Mouse (Mus musculus): ENCODE measurements around the gene Tatdn2. TPM values are rescaled to one million over a fixed set of nuclear protein-coding genes. Genes with fewer than 3 reads are reported as not detected.

Gene Tatdn2
- polyA plus RNA-seq, 1 experiment from 2014 or later = 0.95 TPM

DNA sequence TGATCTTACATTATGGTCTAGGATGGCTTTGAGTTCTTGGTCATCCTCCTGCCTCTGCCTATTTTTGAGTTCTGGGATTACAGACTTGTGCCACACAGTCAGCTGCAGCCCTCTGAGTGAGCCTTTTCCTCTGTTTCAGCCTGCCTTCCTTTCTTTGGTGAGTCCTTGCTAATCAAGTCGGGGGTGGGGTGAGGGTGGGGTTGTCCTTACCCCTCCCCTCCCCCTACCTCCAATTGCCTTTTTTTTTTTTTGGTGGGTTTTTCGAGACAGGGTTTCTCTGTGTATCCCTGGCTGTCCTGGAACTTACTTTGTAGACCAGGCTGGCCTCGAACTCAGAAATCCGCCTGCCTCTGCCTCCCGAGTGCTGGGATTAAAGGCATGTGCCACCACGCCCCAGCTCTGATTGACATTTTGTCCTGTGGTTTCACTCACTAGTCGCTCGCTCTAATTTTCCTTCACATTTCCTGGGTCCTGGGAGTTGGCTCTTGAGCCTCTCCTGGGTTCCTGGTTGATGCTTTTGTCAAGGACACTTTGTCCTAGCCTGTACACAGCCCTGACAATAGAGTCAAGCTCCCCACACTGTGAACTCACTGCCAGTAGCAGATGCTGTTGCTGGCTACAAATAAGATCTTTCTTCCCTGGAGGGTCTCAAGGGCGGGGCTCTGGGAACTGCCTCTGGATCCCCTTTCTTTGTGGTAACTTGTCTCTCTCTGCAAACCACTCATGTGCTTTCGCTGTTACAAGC lies 13.6 kb upstream of the Tatdn2 start:
- WGBS = 81% methylated on average over 10 of the region's 10 CpGs
- H3K36me3 ChIP-seq (ENCODE audit: insufficient read depth, low read length) = no peaks in the 10 kb centered on the region
- no peaks in the 10 kb centered on the region for H3K27me3 ChIP-seq (ENCODE audit: insufficient read depth, low read length)
- no peak overlapping the region for H3K4me3 ChIP-seq (ENCODE audit: low read length)
- no peaks in the 10 kb centered on the region for H3K4me1 ChIP-seq (ENCODE audit: insufficient read depth, low read length)
- H3K4me2 ChIP-seq (replicated peaks; ENCODE audit: low read depth, low read length) = no peak overlapping the region
- ATAC-seq (ENCODE audit: low FRiP score, low TSS enrichment) = no peak
- H3K9ac ChIP-seq (replicated peaks; ENCODE audit: low read length) = no peak overlapping the region
- H3K9me3 ChIP-seq (ENCODE audit: low read length) = no peaks in the 10 kb centered on the region
- H3K27ac ChIP-seq (ENCODE audit: low read length) = no peak overlapping the region

DNA sequence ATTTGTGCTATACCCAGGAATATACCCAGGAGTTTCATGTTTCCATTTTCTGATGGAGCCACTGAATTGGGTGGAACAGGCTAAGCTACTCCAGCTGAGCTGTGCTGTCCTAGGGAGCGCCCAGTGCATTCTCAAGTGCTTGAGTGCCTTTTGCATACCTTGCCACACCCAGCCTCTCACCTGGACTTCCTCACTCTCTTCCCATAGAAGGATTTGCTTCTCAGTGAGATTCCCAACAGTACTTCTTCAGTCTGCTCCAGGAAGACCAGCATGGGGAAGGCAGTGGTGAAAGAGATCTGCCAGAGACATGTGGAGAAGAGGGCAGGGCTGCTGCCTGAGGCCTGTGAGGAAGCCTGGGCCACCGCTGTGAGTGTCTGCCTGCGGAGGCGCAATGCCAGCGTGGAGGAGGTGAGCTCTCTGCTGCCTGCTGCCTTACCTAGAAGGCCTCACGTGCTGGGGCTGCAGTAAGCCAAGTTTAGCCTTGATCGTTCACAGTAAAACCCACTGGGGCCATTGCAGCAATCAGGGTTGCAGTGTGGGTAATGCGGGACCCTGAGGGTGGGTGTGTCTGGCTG lies 10.2 kb upstream of the Tatdn2 start:
- H3K27me3 ChIP-seq (ENCODE audit: insufficient read depth, low read length) = no peaks in the 10 kb centered on the region
- H3K4me1 ChIP-seq (ENCODE audit: insufficient read depth, low read length) = peaks cover 20% of the 10 kb centered on the region
- no peak for ATAC-seq (ENCODE audit: low FRiP score, low TSS enrichment)
- no peak overlapping the region for H3K27ac ChIP-seq (ENCODE audit: low read length)
- no peaks in the 10 kb centered on the region for H3K36me3 ChIP-seq (ENCODE audit: insufficient read depth, low read length)
- H3K9me3 ChIP-seq (ENCODE audit: low read length) = no peaks in the 10 kb centered on the region
- WGBS = 62% methylated on average over 8 of the region's 8 CpGs
- no peak overlapping the region for H3K4me3 ChIP-seq (ENCODE audit: low read length)
- H3K4me2 ChIP-seq (replicated peaks; ENCODE audit: low read depth, low read length) = no peak overlapping the region
- no peak overlapping the region for H3K9ac ChIP-seq (replicated peaks; ENCODE audit: low read length)

DNA sequence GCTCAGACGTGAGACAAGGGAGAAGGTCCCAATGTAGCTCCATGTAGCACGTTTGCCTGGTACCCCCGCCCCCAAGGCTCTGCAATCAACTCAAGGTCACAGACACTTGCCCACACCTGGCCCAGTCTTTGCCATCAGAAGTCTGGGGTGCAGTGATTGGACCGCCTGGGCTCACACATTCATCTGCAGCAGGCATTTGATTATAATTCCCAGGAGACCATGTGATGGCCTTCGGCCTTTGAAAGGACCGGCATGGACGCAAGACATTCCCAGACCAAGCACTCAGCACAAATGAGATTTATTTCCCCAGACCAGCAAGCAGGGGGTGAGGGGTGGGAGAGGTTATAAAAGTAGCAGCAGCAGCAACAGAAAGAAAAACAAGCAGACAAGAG lies 6.8 kb upstream of the Tatdn2 start:
- Histone ChIP-seq H3K4me3 (ENCODE audit: low read length) (peak overlapping the region; percentile 24; the same call in 1 of the 2 replicates), H3K9ac (replicated peaks; ENCODE audit: low read length) (peak overlapping the region; percentile 33), H3K27ac (ENCODE audit: low read length) (peak overlapping the region; percentile 89), H3K36me3 (ENCODE audit: insufficient read depth, low read length) (no peaks in the 10 kb centered on the region), H3K9me3 (ENCODE audit: low read length) (no peaks in the 10 kb centered on the region), H3K4me1 (ENCODE audit: insufficient read depth, low read length) (peaks cover 20% of the 10 kb centered on the region), H3K27me3 (ENCODE audit: insufficient read depth, low read length) (no peaks in the 10 kb centered on the region), H3K4me2 (replicated peaks; ENCODE audit: low read depth, low read length) (peak overlapping the region; percentile 41)
- WGBS = 7% methylated on average over 7 of the region's 7 CpGs
- peak; percentile 84 for ATAC-seq (ENCODE audit: low FRiP score, low TSS enrichment)

DNA sequence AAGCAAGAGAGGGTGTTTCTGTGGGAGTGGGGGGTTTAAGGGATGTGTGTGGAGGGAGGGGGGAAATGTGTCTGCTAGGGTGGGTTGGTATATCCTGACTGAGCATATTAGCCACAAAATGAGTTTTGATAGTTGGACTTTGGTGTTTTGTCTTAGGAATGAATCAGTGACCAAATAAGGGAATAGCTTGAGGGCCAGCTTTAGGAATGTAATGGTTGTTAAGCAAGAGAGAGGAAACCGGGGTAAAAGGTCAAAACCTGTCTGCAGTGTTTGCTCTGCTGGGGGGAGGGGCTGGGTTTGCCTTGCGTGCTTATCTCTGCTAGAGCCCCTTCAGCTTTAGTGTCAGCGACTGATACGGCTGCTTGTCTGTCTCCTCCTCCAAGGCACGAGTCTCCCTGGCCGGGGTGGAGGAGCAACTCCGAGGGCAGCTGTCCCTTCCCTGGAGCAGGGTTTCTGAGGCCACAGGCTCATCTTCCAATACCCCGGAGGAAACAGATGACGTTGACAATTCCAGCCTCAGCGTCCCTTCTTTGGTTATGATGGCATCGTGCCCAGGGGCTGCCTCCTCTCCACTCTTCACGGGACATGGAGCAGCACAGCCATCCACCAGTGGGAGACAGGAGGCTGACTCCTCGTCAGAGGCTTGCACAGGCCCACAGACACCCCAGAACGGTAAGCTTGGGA lies 6.3 kb upstream of the Tatdn2 start:
- Histone ChIP-seq H3K4me2 (replicated peaks; ENCODE audit: low read depth, low read length) (peak overlapping the region; percentile 41), H3K4me3 (ENCODE audit: low read length) (peak overlapping the region; percentile 24), H3K9me3 (ENCODE audit: low read length) (no peaks in the 10 kb centered on the region), H3K27ac (ENCODE audit: low read length) (peak overlapping the region; percentile 89), H3K36me3 (ENCODE audit: insufficient read depth, low read length) (no peaks in the 10 kb centered on the region), H3K4me1 (ENCODE audit: insufficient read depth, low read length) (peaks cover 20% of the 10 kb centered on the region), H3K9ac (replicated peaks; ENCODE audit: low read length) (peak overlapping the region; percentile 61), H3K27me3 (ENCODE audit: insufficient read depth, low read length) (no peaks in the 10 kb centered on the region)
- ATAC-seq (ENCODE audit: low FRiP score, low TSS enrichment) = peak; percentile 85
- 3% methylated on average over 14 of the region's 14 CpGs for WGBS

DNA sequence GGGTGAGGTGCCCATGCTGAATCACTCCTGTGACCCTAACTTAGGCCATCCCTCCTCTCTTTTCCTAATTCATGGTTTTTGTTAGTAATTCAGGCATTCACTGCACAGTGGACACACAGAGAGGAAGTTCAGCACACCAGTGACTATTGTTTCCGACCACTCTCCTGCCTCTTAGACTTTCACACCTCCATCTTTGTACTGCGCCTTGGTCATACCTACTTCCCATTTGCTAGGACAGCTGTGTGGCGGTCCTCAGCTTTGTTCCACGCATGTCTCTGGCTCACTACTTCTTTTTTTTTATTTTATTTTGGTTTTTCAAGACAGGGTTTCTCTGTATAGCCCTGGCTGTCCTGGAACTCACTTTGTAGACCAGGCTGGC lies 5.8 kb upstream of the Tatdn2 start:
- no peaks in the 10 kb centered on the region for H3K27me3 ChIP-seq (ENCODE audit: insufficient read depth, low read length)
- no peaks in the 10 kb centered on the region for H3K36me3 ChIP-seq (ENCODE audit: insufficient read depth, low read length)
- peak overlapping the region; percentile 61 for H3K9ac ChIP-seq (replicated peaks; ENCODE audit: low read length)
- no peaks in the 10 kb centered on the region for H3K9me3 ChIP-seq (ENCODE audit: low read length)
- H3K27ac ChIP-seq (ENCODE audit: low read length) = peak overlapping the region; percentile 89
- H3K4me3 ChIP-seq (ENCODE audit: low read length) = peak overlapping the region; percentile 24
- H3K4me2 ChIP-seq (replicated peaks; ENCODE audit: low read depth, low read length) = peak overlapping the region; percentile 41
- ATAC-seq (ENCODE audit: low FRiP score, low TSS enrichment) = no peak
- 63% methylated on average over 4 of the region's 4 CpGs for WGBS
- H3K4me1 ChIP-seq (ENCODE audit: insufficient read depth, low read length) = peaks cover 24% of the 10 kb centered on the region

DNA sequence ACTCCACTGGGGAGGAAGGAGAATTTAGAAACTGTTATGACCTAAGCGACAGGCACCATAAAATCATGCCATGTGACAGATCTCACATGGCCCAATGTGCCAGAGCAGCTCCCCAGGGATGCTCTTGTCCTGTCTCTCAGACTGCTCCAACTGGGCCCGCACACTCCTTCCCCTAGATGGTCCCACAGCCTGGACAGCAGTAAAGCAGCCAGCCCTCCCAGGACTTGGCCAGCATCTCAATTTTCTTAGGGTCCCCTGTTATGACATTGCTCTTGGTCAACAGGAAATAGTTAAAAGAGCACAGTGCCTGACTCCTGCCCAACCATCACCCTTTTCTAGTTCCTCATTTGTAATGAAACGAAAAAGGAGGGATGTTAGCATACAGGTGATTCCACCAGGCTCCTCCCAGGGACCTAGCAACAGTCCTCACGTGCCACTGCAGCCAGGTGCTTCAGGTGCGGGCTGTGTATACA lies 4.2 kb upstream of the Tatdn2 start:
- 83% methylated on average over 5 of the region's 5 CpGs for WGBS
- Histone ChIP-seq H3K27me3 (ENCODE audit: insufficient read depth, low read length) (no peaks in the 10 kb centered on the region), H3K4me2 (replicated peaks; ENCODE audit: low read depth, low read length) (no peak overlapping the region), H3K9ac (replicated peaks; ENCODE audit: low read length) (no peak overlapping the region), H3K4me1 (ENCODE audit: insufficient read depth, low read length) (peaks cover 25% of the 10 kb centered on the region), H3K4me3 (ENCODE audit: low read length) (no peak overlapping the region), H3K9me3 (ENCODE audit: low read length) (no peaks in the 10 kb centered on the region), H3K27ac (ENCODE audit: low read length) (no peak overlapping the region), H3K36me3 (ENCODE audit: insufficient read depth, low read length) (no peaks in the 10 kb centered on the region)
- no peak for ATAC-seq (ENCODE audit: low FRiP score, low TSS enrichment)

DNA sequence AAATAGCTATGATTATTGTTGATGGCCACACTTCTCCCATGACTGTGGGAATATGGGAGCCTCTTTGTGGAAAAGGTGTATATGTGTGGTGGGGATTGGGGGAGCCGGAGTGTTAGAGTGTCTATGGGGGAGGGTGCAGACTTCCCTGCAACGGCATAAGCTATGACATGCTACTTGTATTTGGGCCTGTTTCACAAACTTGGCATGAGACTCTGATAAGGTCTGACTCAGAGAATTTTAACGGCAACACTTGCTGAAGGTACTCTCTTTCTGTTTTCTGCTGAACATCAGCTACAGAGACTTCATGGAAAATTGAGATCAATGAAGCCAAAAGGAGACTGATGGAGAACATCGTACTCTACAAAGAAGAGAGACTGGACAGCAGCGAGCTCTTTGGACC lies 3.5 kb upstream of the Tatdn2 start:
- no peak overlapping the region for H3K4me3 ChIP-seq (ENCODE audit: low read length)
- no peaks in the 10 kb centered on the region for H3K36me3 ChIP-seq (ENCODE audit: insufficient read depth, low read length)
- H3K4me2 ChIP-seq (replicated peaks; ENCODE audit: low read depth, low read length) = no peak overlapping the region
- no peak overlapping the region for H3K9ac ChIP-seq (replicated peaks; ENCODE audit: low read length)
- 92% methylated on average over 5 of the region's 5 CpGs for WGBS
- no peaks in the 10 kb centered on the region for H3K9me3 ChIP-seq (ENCODE audit: low read length)
- H3K27ac ChIP-seq (ENCODE audit: low read length) = no peak overlapping the region
- no peaks in the 10 kb centered on the region for H3K27me3 ChIP-seq (ENCODE audit: insufficient read depth, low read length)
- ATAC-seq (ENCODE audit: low FRiP score, low TSS enrichment) = no peak
- H3K4me1 ChIP-seq (ENCODE audit: insufficient read depth, low read length) = peaks cover 30% of the 10 kb centered on the region

DNA sequence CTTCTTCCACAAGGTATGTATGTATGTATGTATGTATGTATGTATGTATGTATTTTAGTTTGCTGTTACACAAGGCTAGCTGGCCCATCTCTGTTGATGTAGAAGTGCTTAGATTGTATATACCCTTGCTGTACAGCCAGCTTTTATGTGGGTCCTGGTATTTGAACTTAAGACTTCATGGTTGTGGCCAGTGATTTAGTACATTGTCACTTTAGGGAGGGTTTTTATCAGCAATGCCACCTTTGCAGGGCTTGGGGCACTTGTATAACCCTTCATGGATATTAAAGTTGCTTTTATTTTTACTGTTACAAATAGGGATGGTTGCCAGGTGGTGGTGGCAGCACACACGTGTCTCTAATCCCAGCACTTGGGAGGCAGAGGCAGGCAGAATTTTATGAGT lies 1.6 kb upstream of the Tatdn2 start:
- ATAC-seq (ENCODE audit: low FRiP score, low TSS enrichment) = no peak
- H3K27ac ChIP-seq (ENCODE audit: low read length) = no peak overlapping the region

DNA sequence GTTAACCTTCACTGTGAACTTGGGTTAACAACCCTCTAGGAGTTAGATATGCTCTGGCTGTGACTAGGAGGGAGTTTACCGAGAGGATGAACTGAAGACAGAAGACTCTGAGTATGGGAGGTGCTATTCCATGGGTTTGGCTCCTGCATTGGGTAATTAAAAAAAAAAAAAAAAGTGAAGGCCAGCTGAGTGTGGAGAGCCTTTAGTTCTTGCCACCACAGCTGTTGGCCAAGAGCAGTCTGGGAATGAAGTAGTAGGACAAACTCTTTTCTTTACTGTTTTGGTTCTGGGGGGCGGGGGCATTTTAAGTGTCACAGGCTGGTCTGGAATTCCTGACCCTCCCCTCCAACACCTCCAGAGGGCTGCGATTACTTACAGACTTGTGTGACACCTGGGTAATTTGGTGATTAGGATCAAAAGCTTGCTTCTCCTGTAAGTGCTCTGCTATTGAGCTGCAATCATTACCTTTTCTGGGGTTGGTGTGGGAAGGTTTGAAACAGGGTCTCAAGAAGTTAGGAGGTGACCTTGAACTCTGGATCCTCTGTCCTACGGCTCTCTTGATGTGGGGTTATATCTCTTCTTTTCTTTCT lies 989 bp upstream of the Tatdn2 start:
- Histone ChIP-seq H3K36me3 (ENCODE audit: insufficient read depth, low read length) (no peaks in the 10 kb centered on the region), H3K4me1 (ENCODE audit: insufficient read depth, low read length) (peaks cover 21% of the 10 kb centered on the region), H3K4me3 (ENCODE audit: low read length) (peak overlapping the region; percentile 84; the same call in 1 of the 2 replicates), H3K9ac (replicated peaks; ENCODE audit: low read length) (peak overlapping the region; percentile 52; the same call in 1 of the 2 replicates), H3K9me3 (ENCODE audit: low read length) (no peaks in the 10 kb centered on the region), H3K27ac (ENCODE audit: low read length) (peak overlapping the region; percentile 89), H3K27me3 (ENCODE audit: insufficient read depth, low read length) (no peaks in the 10 kb centered on the region), H3K4me2 (replicated peaks; ENCODE audit: low read depth, low read length) (peak overlapping the region; percentile 93)
- 45% methylated on average over 4 of the region's 4 CpGs for WGBS
- ATAC-seq (ENCODE audit: low FRiP score, low TSS enrichment) = no peak

More for the DNA sequence above, 1.6 kb upstream of the Tatdn2 start:
- Histone ChIP-seq H3K9ac (replicated peaks; ENCODE audit: low read length) (no peak overlapping the region), H3K36me3 (ENCODE audit: insufficient read depth, low read length) (no peaks in the 10 kb centered on the region), H3K4me1 (ENCODE audit: insufficient read depth, low read length) (peaks cover 28% of the 10 kb centered on the region), H3K9me3 (ENCODE audit: low read length) (no peaks in the 10 kb centered on the region), H3K4me2 (replicated peaks; ENCODE audit: low read depth, low read length) (no peak overlapping the region), H3K27me3 (ENCODE audit: insufficient read depth, low read length) (no peaks in the 10 kb centered on the region), H3K4me3 (ENCODE audit: low read length) (no peak overlapping the region)
- WGBS = 65% methylated on average over 1 of the region's 1 CpGs

Measured in kidney, embryonic 16.5 days (tissue).